ENCODE assay signal across 8 mouse cellular contexts in the genomic region with DNA sequence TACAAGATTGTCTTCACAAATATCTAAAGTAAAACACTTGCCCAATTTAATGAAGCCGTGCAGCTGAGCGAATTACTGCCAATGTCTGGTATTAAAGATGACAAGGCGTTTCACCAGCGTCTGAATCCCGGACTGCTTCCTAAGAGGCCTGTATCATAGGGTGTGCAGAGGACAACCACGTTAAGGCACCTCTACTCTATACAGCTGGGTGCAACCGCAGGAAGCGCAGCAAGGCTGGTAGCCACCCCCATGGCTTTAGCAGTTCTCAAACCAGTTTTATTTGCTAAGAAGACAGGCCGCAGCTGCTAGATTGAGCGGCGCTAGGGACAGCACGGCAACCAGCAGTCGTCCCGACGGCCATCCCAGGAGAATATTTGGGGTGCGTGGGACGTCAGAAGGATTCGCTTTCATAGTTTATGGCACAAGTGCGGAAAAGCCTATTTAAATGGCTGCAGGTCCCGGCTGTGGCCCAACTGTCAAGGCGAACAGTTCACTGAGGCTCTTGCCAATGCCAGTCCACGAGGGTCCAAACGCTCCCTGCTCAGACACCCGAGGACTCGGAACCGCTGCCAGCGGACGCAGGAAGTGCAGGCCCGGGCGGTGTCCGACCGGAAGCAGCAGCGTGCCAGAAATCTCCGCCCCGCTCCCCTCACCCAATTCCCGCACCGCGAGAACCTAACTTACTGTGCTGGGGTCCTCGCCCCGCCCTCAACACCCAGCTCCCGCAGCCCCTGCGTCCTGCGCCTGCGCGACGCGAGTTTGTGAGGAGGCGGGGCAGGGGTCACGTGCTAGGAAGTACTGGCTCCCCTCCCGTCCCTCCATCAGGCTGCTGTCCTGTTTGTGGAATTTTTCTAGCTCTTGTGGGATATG. TPM values are rescaled to one million over a fixed set of nuclear protein-coding genes. Genes with fewer than 3 reads are reported as not detected.
DNase-seq lines count a peak whose midpoint lies in the region; ATAC-seq lines count a peak whose summit lies in the region.

Gene Rfesd (minus strand): TSS at position 746 of the 870 bp plus-strand sequence.

- DNase-seq in adipocyte (ENCODE audit: low spot score): peak; percentile 98
- DNase-seq in embryo, embryonic 10 days (ENCODE audit: low spot score): peak; percentile 99
- DNase-seq in gastrocnemius, postnatal 14 days: peak; percentile 98
- DNase-seq in left cerebral cortex, postnatal 10 days (ENCODE audit: extremely low spot score in 1 of 2, low spot score in 2 of 2): peak; percentile 96 to 99
- DNase-seq in right cerebral cortex, postnatal 25 days: peak; percentile 96
- peak; percentile 97 for DNase-seq in urinary bladder, postnatal 4 days (ENCODE audit: low spot score in 2 of 2)

- peak; percentile 88 for ATAC-seq in inflammation-experienced regulatory T-cells, adult 6 months
- ATAC-seq in megakaryocyte-erythroid progenitor cell, adult 5-6 weeks (replicated peaks; ENCODE audit: low FRiP score, low TSS enrichment, poor library complexity, severe bottlenecking): peak; percentile 93

- intact Hi-C loops in gastrocnemius, postnatal 14 days (cut with DNase I; ENCODE audit: low total_unique reads): loop anchor here (5.0 kb wide), 1 partner anchor 71 kb away; no protein-coding TSS in a partner anchor
- intact Hi-C loops in left cerebral cortex, postnatal 10 days (cut with DNase I): loop anchor here (5.0 kb wide), 1 partner anchor 76 kb away; the partner anchor contains the start of gene Rhobtb3

RNA-seq across cellular contexts. Expression of gene Rfesd, which starts in this region (rescaled TPM):
- total RNA-seq in gastrocnemius, postnatal 14 days (2021): 10 to 100 TPM; 11.8 to 12.2 TPM
- 10 to 100 TPM; 34.8 to 43.8 (median 35.7) TPM for polyA plus RNA-seq in inflammation-experienced regulatory T-cells, adult 6 months (2017; shearing (Covaris generic))
- 10 to 100 TPM; 16.1 to 19.3 TPM for total RNA-seq in left cerebral cortex, postnatal 10 days (2021)
- 71.4 and 90.7 TPM in 2 replicates for total RNA-seq in megakaryocyte-erythroid progenitor cell, adult 5-6 weeks (2014; fragmentation: Nextera tagmentation)
- 63.8 and 68.1 TPM in 2 replicates for total RNA-seq in megakaryocyte-erythroid progenitor cell, adult 5-6 weeks (2017)

Comparison
In these comparisons a context has a peak if more than half of its experiments do, and no peak if none do; other contexts are left out.
1. Peak in every context shown above with its lines: DNase-seq and ATAC-seq.